Mouse (Mus musculus) embryonic fibroblast, embryonic 13.5 days (primary cell): ENCODE data around the gene Plpp7.

Experiments used
- CTCF ChIP-seq: IDR thresholded peaks from 2 replicates; pipeline ENCODE4 v1.5.1; 2011; ENCODE audit warnings: mild to moderate bottlenecking, control low read depth, low read length, moderate library complexity, borderline replicate concordance; ENCODE audit not compliant: insufficient read depth
- POLR2A ChIP-seq: IDR thresholded peaks from 2 replicates; pipeline ENCODE4 v1.6.1; 2011; ENCODE audit warnings: low read depth, mild to moderate bottlenecking, control low read depth, low read length, moderate library complexity

GRCm38 (mm10) chr2:32052418-32052817, 42.9 kb upstream of the Plpp7 start:
- no peak for TF ChIP-seq CTCF
- TF ChIP-seq POLR2A, result no peak
